Mouse (Mus musculus): ENCODE measurements around the gene Klk1b24. TPM values are rescaled to one million over a fixed set of nuclear protein-coding genes. Genes with fewer than 3 reads are reported as not detected.

The Klk1b24 gene
- not detected in 2 replicates for polyA plus RNA-seq (2012; ENCODE audit: low replicate concordance)

DNA sequence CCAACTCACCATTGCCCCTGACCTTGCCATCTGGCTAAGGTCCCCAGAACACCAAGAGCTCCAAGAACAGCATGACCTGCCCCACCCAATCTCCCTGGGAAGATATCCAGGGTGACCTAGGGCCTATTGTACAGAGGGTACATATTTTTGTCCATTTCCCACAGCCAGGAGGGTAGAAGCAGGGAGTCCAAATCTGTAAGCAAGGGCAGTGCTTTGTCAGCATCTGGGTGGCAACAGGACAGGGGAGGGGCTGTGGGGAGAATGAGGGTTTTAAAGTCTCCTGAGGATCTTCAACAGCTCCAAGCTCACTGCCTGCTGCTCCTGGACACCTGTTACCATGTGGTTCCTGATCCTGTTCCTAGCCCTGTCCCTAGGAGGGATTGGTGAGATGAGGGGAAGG lies at the start of gene Klk1b24:
TSS of gene Klk1b24 (plus strand) at position 301 of the 400 bp plus-strand sequence.

DNA sequence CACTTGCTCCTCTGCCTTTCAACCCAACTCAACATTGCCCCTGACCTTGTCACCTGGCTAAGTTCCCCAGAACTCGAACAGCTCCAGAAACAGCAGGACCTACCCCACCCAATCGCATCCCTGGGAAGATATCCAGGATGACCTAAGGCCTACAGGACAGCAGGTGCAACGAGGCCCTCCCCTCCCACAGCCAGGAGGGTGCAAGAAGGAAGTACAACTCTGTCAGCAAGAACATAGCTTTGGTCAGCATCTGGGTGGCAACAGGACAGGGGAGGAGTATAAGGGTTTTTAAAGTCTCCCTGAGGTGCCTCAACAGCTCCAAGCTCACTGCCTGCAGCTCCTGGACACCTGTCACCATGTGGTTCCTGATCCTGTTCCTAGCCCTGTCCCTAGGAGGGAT lies 9.9 kb downstream of the Klk1b24 start, which contains the start of gene Klk1b3:
TSS of gene Klk1b3 (plus strand) at position 301 of the 400 bp plus-strand sequence.

DNA sequence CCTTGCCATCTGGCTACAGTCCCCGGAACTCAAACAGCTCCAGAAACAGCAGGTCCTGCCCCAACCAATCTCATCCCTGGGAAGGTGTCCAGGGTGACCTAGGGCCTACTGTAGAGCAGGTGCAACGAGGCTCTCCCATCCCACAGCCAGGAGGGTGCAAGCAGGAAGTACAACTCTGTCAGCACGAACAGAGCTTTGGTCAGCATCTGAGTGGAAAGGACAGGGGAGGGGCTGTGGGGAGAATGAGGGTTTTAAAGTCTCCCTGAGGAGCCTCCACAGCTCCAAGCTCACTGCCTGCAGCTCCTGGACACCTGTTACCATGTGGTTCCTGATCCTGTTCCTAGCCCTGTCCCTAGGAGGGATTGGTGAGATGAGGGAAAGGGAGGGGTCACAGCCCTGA lies 19.1 kb downstream of the Klk1b24 start, which contains the start of gene Klk1b4:
TSS of gene Klk1b4 (plus strand) at position 301 of the 400 bp plus-strand sequence.

DNA sequence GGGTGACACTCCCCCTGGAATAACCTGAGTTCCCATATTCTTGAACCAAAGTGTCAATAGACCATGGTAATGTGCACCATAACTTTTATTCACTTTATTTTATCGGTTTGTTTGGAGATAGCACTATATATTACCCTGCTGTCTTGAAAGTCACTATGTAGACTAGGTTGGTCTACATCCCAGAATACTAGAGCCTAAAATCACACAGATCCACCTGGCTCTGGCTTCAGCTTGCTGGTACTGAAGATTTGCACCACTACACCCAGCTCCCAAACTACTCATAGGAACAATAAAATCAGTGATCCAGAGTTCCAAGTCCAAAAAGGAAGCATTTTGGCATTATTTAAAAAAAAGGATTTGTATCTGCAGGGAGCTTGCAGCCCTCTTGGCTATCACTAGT lies 27.6 kb downstream of the Klk1b24 start, which contains the start of gene Klk1b5:
TSS of gene Klk1b5 (plus strand) at position 301 of the 400 bp plus-strand sequence.

DNA sequence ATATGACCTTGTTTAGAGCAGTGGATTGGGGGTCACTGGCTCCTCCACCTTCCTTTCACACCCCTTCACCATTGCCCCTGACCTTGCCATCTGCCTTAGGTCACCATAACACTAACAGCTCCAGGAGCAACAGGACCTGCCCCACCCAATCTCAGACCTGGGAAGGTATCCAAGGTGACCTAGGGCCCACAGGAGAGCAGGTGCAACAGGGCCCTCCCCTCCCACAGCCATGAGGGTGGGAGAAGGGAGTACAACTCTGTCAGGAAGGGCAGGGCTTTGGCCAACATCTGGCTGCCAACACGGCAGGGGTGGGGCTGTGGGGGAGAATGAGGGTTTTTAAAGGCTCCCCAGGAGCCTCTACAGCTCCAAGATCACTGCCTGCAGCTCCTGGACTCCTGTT lies 37.0 kb downstream of the Klk1b24 start, which contains the start of gene Klk1:
TSS of gene Klk1 (plus strand) at position 285 of the 400 bp plus-strand sequence.

DNA sequence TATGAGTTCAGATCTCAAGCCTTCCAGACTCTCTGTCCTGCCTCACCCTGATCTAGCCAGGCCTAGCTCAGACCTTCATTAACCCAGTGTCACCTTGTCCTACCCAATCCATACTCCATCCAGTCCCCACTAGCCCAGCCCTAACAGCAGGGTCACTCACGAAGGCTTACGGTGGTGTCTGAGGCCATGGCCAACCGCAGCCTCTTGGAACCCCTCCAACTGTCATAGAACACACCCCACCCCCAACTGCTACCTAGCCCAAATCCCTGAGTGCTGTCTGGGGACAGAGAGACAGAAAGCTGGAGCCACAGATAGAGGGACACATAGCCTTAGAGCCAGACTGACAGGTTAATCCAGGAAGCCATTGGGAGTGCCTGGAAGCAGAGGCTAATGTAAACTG lies 47.9 kb downstream of the Klk1b24 start, which contains the start of gene Gm36864:
TSS of gene Gm36864 (plus strand) at position 269 of the 400 bp plus-strand sequence.

Other genes starting within 250 kb of the Klk1b24 start
- not detected in 2 replicates for gene Klk1b8, start 237.6 kb upstream of the Klk1b24 start, polyA plus RNA-seq (2012; ENCODE audit: low replicate concordance)
- gene Klk1b1, start 221.5 kb upstream of the Klk1b24 start, polyA plus RNA-seq (2012; ENCODE audit: low replicate concordance): not detected in 2 replicates
- not detected in 2 replicates for gene Klk1b9, start 212.2 kb upstream of the Klk1b24 start, polyA plus RNA-seq (2012; ENCODE audit: low replicate concordance)
- gene Klk1b11, start 192.4 kb upstream of the Klk1b24 start, polyA plus RNA-seq (2012; ENCODE audit: low replicate concordance): not detected in 2 replicates
- gene Klk1b26, start 176.1 kb upstream of the Klk1b24 start, polyA plus RNA-seq (2012; ENCODE audit: low replicate concordance): not detected in 2 replicates
- gene Klk1b27, start 135.9 kb upstream of the Klk1b24 start, polyA plus RNA-seq (2012; ENCODE audit: low replicate concordance): 1.8 TPM in 1 of 2 replicates, not detected in the other
- gene Klk1b21, start 85.9 kb upstream of the Klk1b24 start, polyA plus RNA-seq (2012; ENCODE audit: low replicate concordance): 0.28 TPM in 1 of 2 replicates, not detected in the other
- not detected in 2 replicates for gene Klk1b22, start 75.6 kb upstream of the Klk1b24 start, polyA plus RNA-seq (2012; ENCODE audit: low replicate concordance)
- not detected in 2 replicates for gene Klk1b16, start 51.5 kb upstream of the Klk1b24 start, polyA plus RNA-seq (2012; ENCODE audit: low replicate concordance)
- gene Klk1b3, start 10.0 kb downstream of the Klk1b24 start, polyA plus RNA-seq (2012; ENCODE audit: low replicate concordance): not detected in 2 replicates
- gene Klk1b4, start 19.2 kb downstream of the Klk1b24 start, polyA plus RNA-seq (2012; ENCODE audit: low replicate concordance): not detected in 2 replicates
- 0.30 TPM in 1 of 2 replicates, not detected in the other for gene Klk1b5, start 27.7 kb downstream of the Klk1b24 start, polyA plus RNA-seq (2012; ENCODE audit: low replicate concordance)
- gene Klk1, start 37.1 kb downstream of the Klk1b24 start, polyA plus RNA-seq (2012; ENCODE audit: low replicate concordance): 1.5 and 4.1 TPM in 2 replicates
- gene Gm36864, start 47.9 kb downstream of the Klk1b24 start, polyA plus RNA-seq (2012; ENCODE audit: low replicate concordance): not detected in 2 replicates
- 0.83 TPM in 1 of 2 replicates, not detected in the other for gene 1700028J19Rik, start 58.5 kb downstream of the Klk1b24 start, polyA plus RNA-seq (2012; ENCODE audit: low replicate concordance)
- gene 2410002F23Rik, start 58.5 kb downstream of the Klk1b24 start, polyA plus RNA-seq (2012; ENCODE audit: low replicate concordance): 116 and 153 TPM in 2 replicates
- not detected in 2 replicates for gene Acp4, start 69.1 kb downstream of the Klk1b24 start, polyA plus RNA-seq (2012; ENCODE audit: low replicate concordance)
- not detected in 2 replicates for gene Gm15517, start 73.2 kb downstream of the Klk1b24 start, polyA plus RNA-seq (2012; ENCODE audit: low replicate concordance)
- 0.48 and 0.55 TPM in 2 replicates for gene Clec11a, start 118.7 kb downstream of the Klk1b24 start, polyA plus RNA-seq (2012; ENCODE audit: low replicate concordance)
- 10.4 and 21.0 TPM in 2 replicates for gene Shank1, start 122.0 kb downstream of the Klk1b24 start, polyA plus RNA-seq (2012; ENCODE audit: low replicate concordance)
- 0.24 and 0.44 TPM in 2 replicates for gene Syt3, start 195.9 kb downstream of the Klk1b24 start, polyA plus RNA-seq (2012; ENCODE audit: low replicate concordance)
- 0.23 TPM in 1 of 2 replicates, not detected in the other for gene 1700008O03Rik, start 197.6 kb downstream of the Klk1b24 start, polyA plus RNA-seq (2012; ENCODE audit: low replicate concordance)
- gene Lrrc4b, start 240.8 kb downstream of the Klk1b24 start, polyA plus RNA-seq (2012; ENCODE audit: low replicate concordance): not detected in 2 replicates

All from leukemia stem cell, adult 10-12 weeks (primary cell).